Mouse (Mus musculus) gastrocnemius, postnatal 25 days (tissue): ENCODE data around the gene Snx7. TPM values are rescaled to one million over a fixed set of nuclear protein-coding genes. Genes with fewer than 3 reads are reported as not detected.
A peak's percentile ranks its signal among the peaks of the same experiment; 100 is the strongest.

ENCODE experiments used
- DNase-seq: peaks from one replicate; pipeline ENCODE4 v3.0.0; 2022
- long read RNA-seq, 2 experiments: library from polyadenylated mRNA; stranded (forward); transcript quantifications; one replicate each; pipeline ENCODE4 v2.0.0; 2021
- total RNA-seq, 2 experiments: library from RNA; stranded (reverse); gene quantifications; 1 replicate in 1 of 2; 2 replicates in 1 of 2; pipeline ENCODE4 v1.2.3; 2021

Gene Snx7
- total RNA-seq: 1 to 10 TPM; 3.0 to 4.0 TPM
- long read RNA-seq, experiment 1, partial matches to known transcripts: 1 of 2 reads
- long read RNA-seq, experiment 1, other reads (novel, unspliced or antisense): 0 of 2 reads
- long read RNA-seq, experiment 2, transcript Snx7-201 (9 exons, 2,021 nt): major isoform, 5 of 6 reads
- long read RNA-seq, experiment 2, partial matches to known transcripts: 1 of 6 reads
- long read RNA-seq, experiment 2, other reads (novel, unspliced or antisense): 0 of 6 reads

DNA sequence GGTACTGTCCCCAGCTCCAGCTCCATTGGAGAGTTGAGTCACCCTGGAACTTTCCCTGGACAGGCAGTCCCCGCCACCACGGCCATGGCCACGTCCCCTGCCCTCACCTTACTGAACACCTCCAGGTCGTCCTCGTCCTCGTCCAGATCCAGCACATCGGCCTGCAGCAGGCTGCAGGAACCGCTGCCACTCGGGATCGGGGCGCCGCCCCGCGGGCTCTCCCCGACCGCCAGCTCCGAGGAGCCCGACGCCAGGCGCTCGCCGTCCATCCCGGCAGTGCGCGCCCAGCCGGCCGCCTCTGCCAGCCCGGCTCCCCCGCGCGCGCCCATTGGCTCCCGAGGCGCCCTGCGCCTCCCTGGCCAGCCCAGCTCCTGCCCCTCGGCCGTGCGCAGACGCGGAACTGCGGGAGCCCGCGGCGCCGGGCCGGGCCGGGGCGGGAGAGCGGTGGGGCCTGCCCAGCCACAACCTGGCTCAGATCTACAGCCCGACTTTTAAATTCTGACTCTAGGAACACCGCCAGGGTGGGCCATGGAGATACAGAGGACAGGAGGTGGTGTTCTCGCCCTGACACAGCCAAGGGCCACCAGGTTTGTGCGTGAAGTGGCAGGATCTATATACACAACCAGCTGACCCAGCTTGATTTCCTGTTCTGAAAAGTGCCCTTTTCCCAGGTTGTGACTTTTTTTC lies at the start of gene Snx7:
TSS of gene Snx7 (minus strand) at position 300 of the 687 bp plus-strand sequence.
- peak; percentile 92 for DNase-seq

- DNase-seq: no peak
Observed at GRCm38 (mm10) chr3:117915420-117915819, 46.7 kb upstream of the Snx7 start.

DNA sequence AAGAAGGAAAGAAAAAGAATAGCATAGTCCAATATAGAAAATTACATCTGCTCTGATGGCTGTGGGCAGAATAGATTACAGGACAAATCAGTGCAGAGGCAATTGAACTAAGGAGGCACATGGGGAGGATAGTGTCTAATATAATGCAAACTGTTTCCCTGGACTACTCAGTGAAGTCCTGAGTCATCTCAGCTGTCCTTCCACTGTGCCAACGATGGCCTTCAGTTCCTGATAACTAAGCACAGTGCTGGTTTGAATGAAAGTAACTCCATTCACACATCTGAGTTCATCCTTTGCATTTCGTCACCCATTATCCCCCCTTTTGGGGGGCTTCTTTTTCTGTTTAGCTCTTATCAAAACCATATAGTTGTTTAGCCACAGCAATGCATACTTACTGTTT lies 25.0 kb upstream of the Snx7 start:
- no peak for DNase-seq

- no peak for DNase-seq
Observed at GRCm38 (mm10) chr3:117875450-117875849, 6.7 kb upstream of the Snx7 start.

DNA sequence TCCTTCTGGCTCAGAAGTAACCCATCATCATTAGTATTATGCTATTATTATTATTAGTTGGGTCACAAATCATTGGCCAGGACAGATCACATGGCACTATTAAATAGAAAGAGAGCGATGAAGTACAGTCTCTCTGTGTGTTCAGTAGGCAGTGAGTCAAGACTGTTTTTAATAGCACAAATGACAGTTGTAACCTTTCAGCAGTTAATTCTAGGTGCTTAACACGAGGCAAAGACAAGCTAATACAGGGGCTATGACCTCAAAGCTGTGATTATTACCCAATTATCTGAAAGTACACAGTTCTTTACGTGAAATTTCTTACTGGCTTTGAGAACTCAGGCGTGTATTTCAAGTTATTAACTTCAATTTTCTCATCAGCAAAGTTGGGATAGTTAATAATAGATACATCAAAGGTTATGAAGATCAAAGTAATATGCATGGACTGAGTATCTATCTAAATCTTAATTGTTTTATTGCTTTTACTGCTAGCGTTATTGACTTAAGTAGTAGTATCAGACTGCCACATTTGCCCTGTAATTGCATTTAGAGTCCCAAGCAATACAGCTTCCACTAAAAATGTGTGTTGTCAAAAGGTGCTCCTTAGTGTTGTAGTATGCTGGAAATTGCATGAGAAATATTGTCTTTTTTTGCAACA lies 4.6 kb upstream of the Snx7 start:
- DNase-seq: no peak

GRCm38 (mm10) chr3:117869324-117869715 lies 584 bp upstream of the Snx7 start:
- no peak for DNase-seq

DNA sequence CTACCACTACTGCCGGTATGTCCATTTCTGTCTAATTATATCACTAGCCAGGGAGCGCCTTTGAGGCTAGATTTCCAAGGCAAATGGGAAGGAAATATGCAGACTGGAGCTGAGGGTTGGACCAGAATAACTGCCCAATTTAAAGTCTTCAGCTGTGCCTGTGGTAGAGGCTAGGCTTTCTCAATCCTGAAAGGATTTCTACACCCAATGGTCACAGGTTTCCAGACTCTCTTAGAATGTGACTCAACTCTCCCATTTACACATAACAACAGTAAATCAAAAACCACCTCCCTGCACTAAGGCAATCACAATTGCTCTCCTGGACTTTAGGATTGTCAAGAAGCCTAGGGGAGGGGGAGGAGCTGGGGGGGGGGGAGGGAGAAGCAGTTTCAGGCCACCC lies 645 bp downstream of the Snx7 start:
- DNase-seq: no peak

DNA sequence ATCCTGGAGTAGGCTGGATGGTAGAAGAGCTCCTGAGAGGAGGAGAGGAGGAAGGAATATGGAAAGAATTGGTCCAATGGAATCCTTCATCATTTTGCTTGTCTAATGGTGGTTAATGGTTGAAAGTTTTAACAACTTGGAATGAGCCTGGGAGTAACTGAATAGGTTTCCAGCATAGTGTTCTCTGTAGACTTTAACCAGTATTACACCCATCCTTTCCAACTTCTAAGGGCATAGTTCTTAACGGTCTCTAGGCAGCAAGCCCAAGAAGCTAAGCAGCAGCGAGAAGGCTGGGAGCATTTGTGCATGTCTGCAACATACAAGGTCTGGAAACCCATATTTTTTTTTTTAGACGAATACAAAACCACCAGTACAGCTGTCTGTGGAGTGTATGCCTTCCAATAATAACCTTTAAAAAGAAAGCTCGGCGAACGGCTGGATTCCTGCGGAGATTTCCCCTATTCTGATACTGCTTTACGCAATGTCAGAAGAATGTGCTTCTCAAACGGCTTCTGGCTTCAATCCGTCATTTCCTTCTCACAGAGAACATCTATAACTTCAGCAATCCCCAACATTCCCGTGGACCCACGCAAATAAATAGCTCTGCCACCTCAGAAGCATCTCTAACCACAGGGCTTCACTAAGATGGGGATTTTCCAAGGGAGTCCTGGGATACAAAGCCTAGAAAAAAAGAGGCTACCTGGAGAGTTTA lies 1.9 kb downstream of the Snx7 start:
- no peak for DNase-seq

DNA sequence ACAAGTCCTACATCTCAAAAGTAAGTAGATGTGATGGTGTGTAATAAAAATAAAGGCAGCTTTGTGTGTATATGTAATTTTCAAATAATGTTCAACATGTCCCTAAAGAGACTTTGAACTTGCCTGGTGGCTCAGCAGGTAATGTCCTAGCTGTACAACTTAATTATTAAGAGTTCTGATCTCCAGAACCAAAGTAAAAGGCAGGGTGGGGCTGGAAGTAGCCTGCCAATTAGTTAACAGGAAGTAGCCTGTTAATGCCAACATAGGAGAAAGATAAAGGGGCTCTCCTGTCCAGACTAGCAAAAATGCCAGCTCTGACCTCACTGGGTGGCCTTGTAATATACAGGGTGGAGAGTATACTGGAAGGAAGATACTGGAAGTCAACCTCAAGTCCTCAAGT lies 3.1 kb downstream of the Snx7 start:
- DNase-seq: no peak

- no peak for DNase-seq
Observed at GRCm38 (mm10) chr3:117862951-117863350, 5.8 kb downstream of the Snx7 start.

DNA sequence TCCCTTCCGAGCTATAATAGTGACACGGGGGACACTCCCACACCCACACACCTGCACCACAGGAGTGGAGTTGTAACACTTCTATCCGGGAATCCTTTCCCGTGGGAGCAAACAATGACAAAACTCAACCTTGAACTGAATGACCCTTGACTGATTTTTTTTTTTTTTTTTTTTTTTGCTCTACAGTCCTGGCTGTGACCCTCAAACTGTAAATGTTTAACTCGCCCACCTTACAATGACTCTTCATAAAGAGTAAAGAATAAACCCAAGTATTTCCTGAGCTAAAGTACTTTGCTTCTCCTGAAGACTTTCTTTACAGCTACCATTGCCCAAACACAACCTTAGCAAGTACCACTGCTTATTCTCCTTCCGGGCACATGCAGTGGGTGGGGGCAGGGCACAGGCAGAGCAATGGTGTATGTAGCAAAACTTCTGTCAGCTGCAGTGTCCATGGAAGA lies 6.7 kb downstream of the Snx7 start:
- DNase-seq: no peak

GRCm38 (mm10) chr3:117858996-117859395 lies 9.7 kb downstream of the Snx7 start:
- no peak for DNase-seq

DNA sequence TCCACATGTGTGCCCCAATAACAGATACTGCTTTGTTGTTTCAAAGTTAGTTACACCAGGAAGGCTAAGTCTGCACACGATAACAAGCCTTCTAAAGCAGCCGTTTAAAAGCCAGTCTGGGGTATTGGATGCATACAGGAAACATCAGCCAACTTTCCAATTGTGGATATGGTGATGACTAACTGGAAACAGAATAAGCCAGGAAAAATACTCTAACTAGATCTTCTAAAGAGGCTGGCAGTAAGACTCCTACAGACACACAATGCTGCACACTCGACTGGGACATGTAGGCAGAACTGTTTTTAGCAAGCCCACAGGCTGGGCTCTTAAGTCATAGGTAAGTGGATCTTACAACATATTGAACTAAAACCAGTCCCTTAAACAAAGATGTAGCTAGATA lies 15.0 kb downstream of the Snx7 start:
- DNase-seq: no peak

DNA sequence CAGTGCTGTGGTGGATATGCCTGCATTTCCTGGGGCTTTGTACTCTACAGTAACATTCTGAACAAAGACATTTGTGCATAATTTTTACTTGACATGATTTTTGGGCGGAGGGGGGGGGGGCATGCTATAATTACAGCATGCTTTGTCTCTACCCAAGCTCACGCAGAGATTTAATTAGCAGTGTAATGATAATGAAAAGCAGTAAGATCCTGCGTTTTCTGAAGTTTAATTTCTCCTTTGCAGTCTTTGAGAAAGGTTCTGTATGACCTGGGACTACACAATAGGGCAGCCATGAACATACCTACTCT lies 16.7 kb downstream of the Snx7 start:
- DNase-seq: no peak

- DNase-seq: no peak
Observed at GRCm38 (mm10) chr3:117851278-117852053, 17.3 kb downstream of the Snx7 start.

GRCm38 (mm10) chr3:117848866-117849265 lies 19.9 kb downstream of the Snx7 start:
- DNase-seq: no peak

- DNase-seq: no peak
Observed at GRCm38 (mm10) chr3:117842658-117843057, 26.1 kb downstream of the Snx7 start.

GRCm38 (mm10) chr3:117839867-117840545 lies 28.7 kb downstream of the Snx7 start:
- DNase-seq: no peak

- no peak for DNase-seq
Observed at GRCm38 (mm10) chr3:117838020-117838419, 30.7 kb downstream of the Snx7 start.

- no peak for DNase-seq
Observed at GRCm38 (mm10) chr3:117826486-117827200, 42.1 kb downstream of the Snx7 start.

GRCm38 (mm10) chr3:117823218-117823617 lies 45.5 kb downstream of the Snx7 start:
- no peak for DNase-seq
